ENCODE assay signal across 16 mouse cellular contexts in the genomic region with DNA sequence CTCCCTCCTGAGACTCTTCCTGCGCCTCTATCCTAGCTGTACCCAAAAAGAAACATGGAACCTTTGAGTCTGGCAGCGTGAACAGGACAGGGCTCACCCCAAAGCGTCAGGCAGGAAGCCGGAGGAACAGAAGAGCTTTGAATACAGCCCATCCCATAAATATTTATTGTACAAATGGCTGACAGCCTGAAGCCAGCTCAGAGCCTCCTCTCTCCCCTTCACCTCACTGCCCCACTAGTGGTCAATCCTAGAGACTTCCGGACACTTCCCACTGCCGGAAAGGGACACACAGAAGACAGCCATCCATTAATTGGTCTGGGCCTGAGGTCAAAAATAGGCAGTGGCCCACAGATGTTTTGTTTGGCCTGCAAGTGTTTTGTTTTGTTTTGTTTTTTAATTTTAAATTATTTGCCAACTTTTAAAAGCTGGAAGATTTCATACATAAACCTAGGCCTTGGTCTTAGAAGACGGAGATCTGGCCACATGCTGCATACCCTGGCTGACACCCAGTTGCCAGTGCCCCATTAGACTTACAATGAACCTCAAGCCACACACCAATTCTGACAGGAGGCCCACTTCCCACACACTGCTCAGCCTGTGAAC.
DNase-seq lines count a peak whose midpoint lies in the region; ATAC-seq lines count a peak whose summit lies in the region.
"Had no signal": no experiment of that assay in that cellular context is flagged by ENCODE, and none has a peak within 500 bp of the region (broad histone marks: within the 10 kb centered on the region; RNA-seq: fewer than 3 reads in every experiment).

No protein-coding gene starts in this region.

- H3K27me3 ChIP-seq in heart, embryonic 15.5 days: no peaks in the 10 kb centered on the region
- no peaks in the 10 kb centered on the region for H3K27me3 ChIP-seq in kidney, embryonic 14.5 days (ENCODE audit: control insufficient read depth, insufficient read depth, low read length)
- H3K27me3 ChIP-seq: embryonic facial prominence, embryonic 15.5 days; hindbrain, embryonic 13.5 days had no signal

- H3K4me1 ChIP-seq in heart, embryonic 15.5 days (replicated peaks): peaks cover 29% of the 10 kb centered on the region
- H3K4me1 ChIP-seq in kidney, embryonic 14.5 days (ENCODE audit: control insufficient read depth, insufficient read depth, low read length): no peaks in the 10 kb centered on the region

- no peak overlapping the region for H3K9ac ChIP-seq in heart, embryonic 15.5 days
- H3K9ac ChIP-seq in kidney, embryonic 14.5 days (ENCODE audit: low read depth, low read length): no peak overlapping the region
- H3K9ac ChIP-seq: embryonic facial prominence, embryonic 15.5 days; hindbrain, embryonic 13.5 days had no signal

- ATAC-seq in heart, embryonic 15.5 days (replicated peaks; ENCODE audit: insufficient number of reproducible peaks, insufficient read depth, low FRiP score, low read depth): no peak
- no peak for ATAC-seq in kidney, embryonic 14.5 days (ENCODE audit: low FRiP score, low TSS enrichment)
- ATAC-seq: CD4-positive, CD25-positive, alpha-beta regulatory T cell, adult 4 months; forebrain, embryonic 14.5 days had no signal

- no peak overlapping the region for H3K4me3 ChIP-seq in heart, embryonic 15.5 days
- H3K4me3 ChIP-seq in kidney, embryonic 14.5 days (ENCODE audit: low read length): no peak overlapping the region
- H3K4me3 ChIP-seq: embryonic facial prominence, embryonic 15.5 days; hindbrain, embryonic 13.5 days had no signal

- H3K36me3 ChIP-seq in heart, embryonic 15.5 days: no peaks in the 10 kb centered on the region
- no peaks in the 10 kb centered on the region for H3K36me3 ChIP-seq in kidney, embryonic 14.5 days (ENCODE audit: control insufficient read depth, insufficient read depth, low read length)
- H3K36me3 ChIP-seq: embryonic facial prominence, embryonic 15.5 days; hindbrain, embryonic 13.5 days had no signal

- no peak for DNase-seq in heart, adult 8-10 months (ENCODE audit: low spot score)
- peak; percentile 82 for DNase-seq in adipocyte (ENCODE audit: low spot score)
- peak; percentile 81 for DNase-seq in lung, postnatal 10 days
- DNase-seq in thymus, postnatal 14 days: no peak
- no peak for DNase-seq in adrenal gland, postnatal 10 days
- DNase-seq: cerebellum, postnatal 10 days; gastrocnemius, postnatal 25 days; layer of hippocampus, adult 9-11 months; spleen, adult 18-20 months; thymus, postnatal 36 days had no signal

- H3K4me2 ChIP-seq in heart, embryonic 15.5 days: no peak overlapping the region
- no peak overlapping the region for H3K4me2 ChIP-seq in kidney, embryonic 14.5 days (replicated peaks; ENCODE audit: low read depth, low read length)
- H3K4me2 ChIP-seq: embryonic facial prominence, embryonic 15.5 days; hindbrain, embryonic 13.5 days had no signal

- peak overlapping the region; percentile 39; the same call in 1 of the 2 replicates for H3K27ac ChIP-seq in heart, embryonic 15.5 days
- peak overlapping the region; percentile 47; the same call in 1 of the 2 replicates for H3K27ac ChIP-seq in kidney, embryonic 14.5 days (ENCODE audit: low read depth, low read length)
- H3K27ac ChIP-seq: embryonic facial prominence, embryonic 15.5 days; hindbrain, embryonic 13.5 days had no signal

- 81% methylated on average over 7 of the region's 7 CpGs for WGBS in heart, embryonic 15.5 days
- WGBS in kidney, embryonic 14.5 days: 50% methylated on average over 7 of the region's 7 CpGs

- no peaks in the 10 kb centered on the region for H3K9me3 ChIP-seq in heart, embryonic 15.5 days (replicated peaks)
- peaks cover 4% of the 10 kb centered on the region; the same call in 1 of the 2 replicates for H3K9me3 ChIP-seq in kidney, embryonic 14.5 days (ENCODE audit: control insufficient read depth, low read length)
- H3K9me3 ChIP-seq: embryonic facial prominence, embryonic 15.5 days; hindbrain, embryonic 13.5 days had no signal

Comparison
In these comparisons a context has a peak if more than half of its experiments do, and no peak if none do; other contexts are left out.
1. DNase-seq: peak in adipocyte (single experiment) and lung, postnatal 10 days (single experiment); none in heart, adult 8-10 months (single experiment), thymus, postnatal 14 days (single experiment) and adrenal gland, postnatal 10 days (single experiment).